Mouse (Mus musculus) testis, adult 2 months (tissue): ENCODE measurements around the gene Cdkal1.

ENCODE experiments used
- CTCF ChIP-seq: fragments of 200-500 bp; IDR thresholded peaks from 2 replicates; pipeline ENCODE4 v1.5.1; 2012; ENCODE audit warnings: low read depth, mild to moderate bottlenecking, inconsistent platforms, low read length, moderate library complexity; ENCODE audit not compliant: control insufficient read depth, insufficient read depth, insufficient replicate concordance
- POLR2A ChIP-seq: fragments of 200-500 bp; IDR thresholded peaks from 2 replicates; pipeline ENCODE4 v1.6.1; 2012; ENCODE audit warnings: low read depth, mild to moderate bottlenecking, inconsistent platforms, low read length, moderate library complexity; ENCODE audit not compliant: control insufficient read depth

DNA sequence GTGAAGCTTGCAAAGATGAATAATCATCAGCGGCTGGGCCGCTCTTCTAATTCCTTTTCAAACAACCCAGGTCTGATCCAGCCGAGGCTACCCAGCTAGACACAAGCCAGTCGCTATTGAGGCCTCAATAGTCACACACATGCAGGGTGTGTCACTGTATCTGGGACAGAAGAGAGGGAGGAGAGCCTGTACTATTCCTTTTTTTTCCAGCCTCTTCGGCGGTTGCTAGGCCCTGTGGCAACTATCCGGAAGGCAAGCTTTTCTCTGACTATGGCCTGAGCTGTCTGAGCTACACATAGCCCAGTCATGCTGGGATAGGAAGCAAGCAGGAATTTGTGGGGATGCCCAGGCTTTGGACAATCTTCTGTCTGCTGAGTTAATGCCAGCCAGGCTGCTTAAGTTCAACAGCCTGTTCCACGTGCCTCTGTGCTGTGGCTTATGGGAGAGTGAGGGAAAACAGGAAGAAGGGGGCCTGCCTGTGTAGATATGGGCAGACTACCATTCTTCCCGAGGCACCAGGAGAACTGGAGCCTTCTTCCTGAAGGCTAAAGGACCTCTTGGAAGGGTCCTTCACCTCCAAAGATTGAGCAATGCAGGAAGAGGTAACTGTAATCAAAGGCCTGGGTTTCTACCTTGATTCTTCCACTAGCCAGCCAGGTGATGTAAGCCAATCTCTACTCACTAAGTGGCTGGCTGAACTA, 658.5 kb downstream of the Cdkal1 start:
- no peak for TF ChIP-seq POLR2A
- TF ChIP-seq CTCF: no peak
